Mouse (Mus musculus) kidney, adult 2 months (tissue): ENCODE results near the gene Kpna1. TPM values are rescaled to one million over a fixed set of nuclear protein-coding genes. Genes with fewer than 3 reads are reported as not detected.
A peak's percentile ranks its signal among the peaks of the same experiment; 100 is the strongest.

Experiments used
- DNase-seq: peaks from one replicate; pipeline ENCODE4 v3.0.0; 2021
- H3K27ac ChIP-seq: fragments of 200-500 bp; 2 replicates; pipeline ENCODE4 v1.5.1; 2012; ENCODE audit warnings: low read depth, low read length, control low read depth, inconsistent platforms; ENCODE audit not compliant: insufficient read depth
- H3K27me3 ChIP-seq: fragments of 200-500 bp; replicated peaks from 2 replicates; pipeline ENCODE4 v1.6.1; 2012; ENCODE audit warnings: mild to moderate bottlenecking, moderate library complexity, low read length, inconsistent platforms; ENCODE audit not compliant: control insufficient read depth, insufficient read depth
- H3K36me3 ChIP-seq: fragments of 200-500 bp; 2 replicates; pipeline ENCODE4 v1.6.1; 2012; ENCODE audit warnings: mild to moderate bottlenecking, moderate library complexity, low read length, inconsistent platforms; ENCODE audit not compliant: control insufficient read depth, insufficient read depth
- H3K4me1 ChIP-seq: fragments of 200-500 bp; 2 replicates; pipeline ENCODE4 v1.6.1; 2011; ENCODE audit warnings: low read length; ENCODE audit not compliant: control insufficient read depth, insufficient read depth
- H3K4me3 ChIP-seq: fragments of 200-500 bp; 2 replicates; pipeline ENCODE4 v1.5.1; 2011; ENCODE audit warnings: mild to moderate bottlenecking, low read depth, low read length, control low read depth; ENCODE audit not compliant: insufficient read depth
- CTCF ChIP-seq: fragments of 200-500 bp; conservative IDR thresholded peaks from 2 replicates; pipeline ENCODE4 v1.5.1; 2011; ENCODE audit warnings: low read depth, mild to moderate bottlenecking, control low read depth, low read length, moderate library complexity, mixed read lengths; ENCODE audit not compliant: insufficient read depth, insufficient read length
- POLR2A ChIP-seq: fragments of 200-500 bp; IDR thresholded peaks from one replicate; pipeline ENCODE4 v1.6.1; 2011; ENCODE audit warnings: low read depth, low read length, control low read depth
- WGBS: fragments of 180-500 bp; shearing (Covaris S2); methylation state at CpG from one replicate; pipeline ENCODE4 v1.1.7; 2018; 5-methylcytosine and 5-hydroxymethylcytosine counted together
- polyA plus RNA-seq: library from polyadenylated mRNA; depleted of rRNA; stranded (reverse); fragments of >200 nt; gene quantifications from 2 replicates; pipeline ENCODE4 v1.2.3, GENCODE M21; 2012

Gene Kpna1
- polyA plus RNA-seq, 1 experiment = 7.3 TPM

DNA sequence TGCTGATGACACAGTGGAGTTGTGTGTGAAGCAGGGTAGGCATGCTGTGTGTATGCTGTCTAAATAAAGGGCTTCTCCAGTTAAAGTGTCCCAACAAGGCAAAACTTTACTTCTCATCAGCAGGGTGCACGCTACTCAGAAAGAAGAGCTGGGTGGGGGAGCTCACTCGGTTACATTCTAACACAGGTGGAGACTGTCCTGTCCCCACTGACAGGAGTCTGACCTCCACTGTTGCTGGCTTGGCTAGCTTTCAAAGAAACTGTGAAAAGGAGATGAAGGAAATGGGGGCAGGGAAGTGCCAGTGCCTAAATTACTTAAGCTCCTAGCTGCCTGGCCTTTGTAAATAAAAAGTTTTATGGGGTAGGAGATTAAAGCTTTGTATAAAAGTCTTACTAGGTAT, 10.4 kb upstream of the Kpna1 start:
- DNase-seq = no peak
- peaks cover 13% of the 10 kb centered on the region for H3K36me3 ChIP-seq
- TF ChIP-seq POLR2A = no peak
- TF ChIP-seq CTCF = no peak
- H3K4me3 ChIP-seq = no peak overlapping the region
- WGBS = 58% methylated on average over 2 of the region's 2 CpGs
- H3K4me1 ChIP-seq = no peaks in the 10 kb centered on the region
- H3K27me3 ChIP-seq = no peaks in the 10 kb centered on the region
- no peak overlapping the region for H3K27ac ChIP-seq

DNA sequence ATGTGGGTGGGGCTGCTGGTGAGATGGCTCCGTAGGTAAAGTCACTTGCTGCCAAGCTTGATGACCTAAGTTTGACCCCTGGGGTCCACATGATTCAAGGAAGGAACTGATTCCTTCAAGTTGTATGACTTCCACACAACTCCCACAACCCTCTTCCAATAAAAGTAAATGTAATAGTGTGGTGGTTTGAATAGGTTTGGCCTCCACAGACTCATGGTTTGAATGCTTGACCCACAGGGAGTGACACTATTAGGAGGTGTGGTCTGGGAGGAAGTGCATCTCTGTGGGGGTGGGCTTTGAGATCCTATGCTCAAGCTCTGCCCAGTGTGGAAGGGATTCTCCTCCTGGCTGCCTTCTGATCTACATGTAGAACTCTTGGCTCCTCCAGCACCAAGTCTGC, 4.5 kb upstream of the Kpna1 start:
- H3K4me1 ChIP-seq = no peaks in the 10 kb centered on the region
- peaks cover 9% of the 10 kb centered on the region for H3K36me3 ChIP-seq
- no peak overlapping the region for H3K4me3 ChIP-seq
- no peak for DNase-seq
- WGBS = 37% methylated on average over 1 of the region's 1 CpGs
- TF ChIP-seq CTCF = no peak
- TF ChIP-seq POLR2A = no peak
- no peaks in the 10 kb centered on the region for H3K27me3 ChIP-seq
- H3K27ac ChIP-seq = no peak overlapping the region

DNA sequence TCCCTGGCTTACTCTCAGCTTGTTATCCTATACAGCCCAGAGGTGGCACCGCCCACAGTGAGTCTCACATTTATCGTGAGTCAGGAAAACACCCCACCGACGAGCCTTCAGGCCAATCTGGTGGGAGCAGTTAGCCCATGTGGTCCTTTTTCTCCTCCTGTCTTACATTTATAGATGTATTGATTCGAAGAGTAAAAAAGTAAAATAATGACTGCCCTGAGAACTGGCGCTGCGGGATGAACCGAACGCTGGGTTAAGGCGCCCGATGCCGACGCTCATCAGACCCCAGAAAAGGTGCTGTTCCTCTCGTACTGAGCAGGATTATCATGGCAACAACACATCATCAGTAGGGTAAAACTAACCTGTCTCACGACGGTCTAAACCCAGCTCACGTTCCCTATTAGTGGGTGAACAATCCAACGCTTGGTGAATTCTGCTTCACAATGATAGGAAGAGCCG, 2.8 kb downstream of the Kpna1 start:
- no peak overlapping the region for H3K27ac ChIP-seq
- H3K4me1 ChIP-seq = peaks cover 3% of the 10 kb centered on the region; the same call in 1 of the 2 replicates
- H3K36me3 ChIP-seq = no peaks in the 10 kb centered on the region
- TF ChIP-seq POLR2A (no peak), CTCF (no peak; the same call in 1 of the 2 replicates)
- peak; percentile 100 for DNase-seq
- no peaks in the 10 kb centered on the region for H3K27me3 ChIP-seq
- no peak overlapping the region for H3K4me3 ChIP-seq
- WGBS = 55% methylated on average over 19 of the region's 19 CpGs

DNA sequence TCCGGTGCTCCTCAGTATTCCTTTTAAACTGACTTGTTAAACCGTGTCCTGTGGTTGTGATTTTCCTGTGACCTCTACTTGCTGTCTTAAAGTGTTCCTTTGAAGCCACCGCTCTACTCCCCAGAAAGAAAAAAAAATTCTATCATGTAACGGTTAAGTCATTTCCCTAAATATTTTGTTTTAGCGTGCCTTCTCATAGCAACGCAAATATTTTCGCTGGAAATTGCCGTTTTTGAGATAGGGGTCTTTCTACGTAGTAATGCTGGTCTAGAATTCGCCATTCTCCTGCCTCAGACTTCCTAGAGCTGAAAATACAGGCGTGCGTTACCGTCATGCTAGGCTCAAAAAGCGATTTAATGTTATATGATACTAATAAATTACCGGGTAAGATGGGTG, 4.0 kb downstream of the Kpna1 start:
- H3K27me3 ChIP-seq = no peaks in the 10 kb centered on the region
- TF ChIP-seq CTCF = no peak
- no peak for TF ChIP-seq POLR2A
- H3K27ac ChIP-seq = no peak overlapping the region
- H3K36me3 ChIP-seq = no peaks in the 10 kb centered on the region
- H3K4me3 ChIP-seq = peak overlapping the region; percentile 98
- peaks cover 3% of the 10 kb centered on the region; the same call in 1 of the 2 replicates for H3K4me1 ChIP-seq
- WGBS = 3% methylated on average over 15 of the region's 15 CpGs
- no peak for DNase-seq

DNA sequence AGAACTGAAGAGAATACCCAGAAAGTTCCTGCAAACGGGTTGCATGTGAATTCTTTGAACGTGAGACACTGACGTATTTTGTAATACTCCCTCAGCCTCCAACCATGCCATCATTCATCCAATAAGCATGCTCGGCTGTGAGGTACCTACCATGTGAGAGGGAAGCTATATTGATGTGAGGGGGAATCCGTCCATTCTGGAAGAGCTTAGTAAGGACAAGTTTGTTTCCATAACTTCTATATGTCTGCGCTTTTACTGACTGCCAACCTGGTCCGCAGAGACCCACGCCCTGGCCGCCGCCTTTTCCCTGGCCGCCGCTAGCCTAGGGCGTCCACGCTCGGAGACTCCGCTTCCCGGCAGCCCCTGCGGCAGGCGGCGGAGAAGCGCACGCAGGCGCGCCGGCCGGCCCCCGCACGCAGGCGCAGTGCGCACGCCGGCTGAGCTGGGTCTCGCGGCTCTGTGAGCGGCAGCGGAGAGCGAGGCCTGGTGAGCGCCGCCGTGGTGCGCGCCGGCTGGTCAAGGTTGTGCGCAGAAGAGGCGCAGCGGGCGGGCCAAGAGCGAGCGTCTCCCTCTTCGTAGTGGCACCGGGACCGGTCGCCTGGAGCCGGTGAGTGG, 4.5 kb downstream of the Kpna1 start:
- H3K4me1 ChIP-seq = peaks cover 3% of the 10 kb centered on the region; the same call in 1 of the 2 replicates
- H3K36me3 ChIP-seq = no peaks in the 10 kb centered on the region
- H3K27me3 ChIP-seq = no peaks in the 10 kb centered on the region
- under 1% methylated on average over 54 of the region's 54 CpGs for WGBS
- H3K27ac ChIP-seq = peak overlapping the region; percentile 79
- peak overlapping the region; percentile 98 for H3K4me3 ChIP-seq
- TF ChIP-seq CTCF (no peak), POLR2A (peak; percentile 67)
- DNase-seq = peak; percentile 94

DNA sequence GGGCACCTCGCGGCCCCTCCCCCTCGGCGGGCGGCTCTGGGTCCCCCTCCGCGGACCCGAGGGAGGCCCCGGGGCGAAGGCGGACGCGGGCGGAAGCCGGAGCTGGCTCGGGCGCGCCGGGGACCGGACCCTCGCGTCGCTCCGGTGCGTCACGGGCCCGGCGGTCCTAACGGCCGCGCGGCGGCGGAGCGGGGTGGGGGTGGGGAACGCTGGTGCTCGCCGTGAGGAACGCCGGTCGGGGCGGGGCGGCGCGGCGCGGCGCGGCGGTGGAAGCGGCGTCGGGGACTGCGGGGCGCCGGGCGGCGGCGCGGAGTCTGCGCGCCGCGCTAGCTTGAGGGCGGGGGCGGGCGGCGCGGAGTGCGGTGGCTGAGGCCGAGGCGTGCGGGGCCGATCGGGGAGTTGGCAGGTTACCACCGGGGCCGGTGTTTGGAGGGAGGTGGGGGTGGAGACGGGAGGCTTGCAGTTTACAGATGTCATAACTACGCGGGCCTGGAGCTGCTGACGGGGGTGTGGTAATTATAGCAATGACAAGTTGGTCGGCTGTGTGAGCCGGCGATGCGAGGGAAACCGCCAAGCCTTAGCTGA, 5.1 kb downstream of the Kpna1 start:
- Histone ChIP-seq H3K4me1 (peaks cover 3% of the 10 kb centered on the region; the same call in 1 of the 2 replicates), H3K27me3 (no peaks in the 10 kb centered on the region), H3K4me3 (peak overlapping the region; percentile 98), H3K27ac (peak overlapping the region; percentile 79), H3K36me3 (no peaks in the 10 kb centered on the region)
- DNase-seq = peak; percentile 62
- under 1% methylated on average over 50 of the region's 86 CpGs for WGBS
- no peak for TF ChIP-seq CTCF
- TF ChIP-seq POLR2A = no peak

DNA sequence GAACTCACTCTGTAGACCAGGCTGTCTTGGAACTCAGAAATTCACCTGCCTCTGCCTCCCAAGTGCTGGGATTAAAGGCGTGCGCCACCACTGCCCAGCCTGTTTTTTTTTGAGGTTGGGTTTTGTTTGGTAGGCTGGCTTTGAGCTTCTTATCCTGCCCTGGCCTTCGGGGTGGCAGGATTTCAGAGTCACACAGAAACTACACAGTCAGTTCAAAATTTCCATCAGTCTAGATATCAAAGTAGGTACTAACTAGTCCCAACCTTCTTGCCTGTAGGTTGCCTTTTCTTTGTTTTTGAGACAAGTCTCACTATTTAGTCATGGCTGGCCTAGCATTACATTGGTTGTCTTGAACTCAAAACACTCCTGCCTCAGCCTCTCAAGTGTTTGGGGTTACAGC, 5.9 kb downstream of the Kpna1 start:
- WGBS = 36% methylated on average over 3 of the region's 3 CpGs
- Histone ChIP-seq H3K27me3 (no peaks in the 10 kb centered on the region), H3K27ac (no peak overlapping the region), H3K36me3 (no peaks in the 10 kb centered on the region), H3K4me3 (no peak overlapping the region), H3K4me1 (peaks cover 3% of the 10 kb centered on the region; the same call in 1 of the 2 replicates)
- DNase-seq = no peak
- no peak for TF ChIP-seq CTCF
- TF ChIP-seq POLR2A = no peak
